Mouse (Mus musculus) thymus, postnatal 25 days (tissue): Measurements from ENCODE around the gene Hoxd8.

Experiments
- DNase-seq: peaks from one replicate; pipeline ENCODE4 v3.0.0; 2022

Gene Hoxd8

DNA sequence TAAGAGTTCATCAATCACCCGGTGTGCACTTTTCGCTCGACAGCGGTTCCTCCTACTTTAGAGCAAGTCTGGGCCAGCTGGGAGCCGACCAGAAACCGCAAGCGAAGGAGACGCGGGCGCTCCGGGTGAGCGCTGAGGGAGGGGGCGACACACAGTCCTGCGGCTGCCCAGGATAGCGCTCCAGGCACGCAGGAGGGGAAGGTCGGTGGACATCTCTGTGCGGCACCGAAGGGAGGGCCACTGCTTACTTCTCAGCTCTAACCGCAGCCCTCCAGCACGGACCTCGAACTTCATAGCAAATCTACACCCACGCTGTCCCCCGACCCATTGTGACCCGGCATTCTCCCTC, 48.7 kb downstream of the Hoxd8 start:
- DNase-seq = no peak

- DNase-seq = no peak
These were observed 49.3 kb downstream of the Hoxd8 start for GRCm38 (mm10) chr2:74753711-74754110.
